Mouse (Mus musculus): ENCODE measurements around the gene Rassf1. TPM values are rescaled to one million over a fixed set of nuclear protein-coding genes. Genes with fewer than 3 reads are reported as not detected.

Gene Rassf1
- polyA plus RNA-seq (2014; fragmentation: Nextera tagmentation; extraction: Ambion mirVana): 51.3 and 54.1 TPM in 2 replicates

DNA sequence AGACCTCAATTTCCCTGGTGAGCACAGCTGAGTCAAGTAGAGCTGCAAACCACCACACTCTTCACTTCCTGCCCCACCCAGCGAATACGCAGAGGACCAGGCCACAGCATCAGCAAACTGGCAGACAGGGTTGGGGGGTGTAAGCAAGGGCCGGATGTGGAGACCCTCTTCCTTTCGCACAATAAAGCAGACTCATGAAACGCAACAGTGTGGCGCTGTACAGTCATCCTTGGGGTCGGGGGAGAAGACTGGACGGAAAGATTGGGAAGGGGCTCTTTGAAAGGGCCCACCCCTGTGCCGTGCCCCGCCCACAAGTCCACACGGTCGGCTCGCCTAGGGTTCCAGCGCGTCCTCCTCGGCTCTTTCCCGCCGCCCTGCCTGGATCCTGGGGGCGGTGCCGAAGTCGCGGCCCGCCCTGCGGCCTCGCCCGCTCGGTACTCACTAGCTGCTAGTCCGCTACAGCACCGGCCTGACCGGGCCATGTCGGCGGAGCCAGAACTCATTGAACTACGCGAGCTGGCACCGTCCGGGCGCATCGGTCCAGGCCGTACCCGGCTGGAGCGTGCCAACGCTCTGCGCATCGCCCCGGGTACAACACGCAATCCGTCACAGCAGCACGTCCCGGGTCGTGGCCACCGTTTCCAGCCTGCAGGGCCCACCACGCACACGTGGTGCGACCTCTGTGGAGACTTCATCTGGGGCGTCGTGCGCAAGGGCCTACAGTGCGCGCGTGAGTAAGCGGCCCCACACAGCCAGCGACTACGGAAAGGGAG is at the start of gene Rassf1:
TSS of gene Rassf1 (plus strand) at position 439 of the 773 bp plus-strand sequence.
- under 1% methylated on average over 63 of the region's 63 CpGs for WGBS

DNA sequence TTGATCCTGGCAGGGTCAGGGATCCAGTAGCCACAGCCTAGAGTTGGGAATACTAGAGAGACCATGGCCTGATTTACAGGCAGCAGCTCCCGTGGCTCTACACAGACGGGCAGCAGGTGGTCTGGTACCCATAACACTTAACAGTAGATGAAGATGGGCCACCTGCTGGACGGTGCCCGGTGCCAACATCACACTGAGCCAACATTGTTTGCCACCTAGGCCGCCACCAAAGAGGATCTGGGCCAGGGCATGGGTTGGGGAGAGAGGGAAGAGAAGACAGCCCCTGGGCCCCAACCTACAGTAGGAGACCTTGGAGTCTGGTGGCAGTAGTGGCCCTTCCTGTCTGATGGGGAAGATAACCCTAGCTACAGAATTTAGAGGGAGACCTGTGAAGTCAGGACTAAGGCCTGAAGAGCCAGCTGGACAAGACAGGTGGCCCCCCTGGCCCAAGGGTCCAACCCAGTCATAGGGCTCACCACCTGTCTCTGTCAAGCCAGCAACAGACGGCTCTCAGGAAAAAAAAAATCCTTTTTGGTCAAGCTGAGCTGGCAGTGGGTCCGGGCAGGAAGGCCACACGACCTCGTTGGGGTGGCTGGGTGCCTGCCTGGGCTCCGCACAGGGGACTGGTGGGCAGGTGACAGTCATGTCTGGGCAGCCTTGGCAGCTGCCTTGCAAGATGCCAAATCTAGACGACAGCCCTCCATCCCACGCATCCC is 49.1 kb upstream of the Rassf1 start:
- Histone ChIP-seq H3K4me1 (ENCODE audit: insufficient read depth) (0 out of 2 replicates have a peak, but pooled peaks cover 3% of the 10 kb centered on the region), H3K27me3 (ENCODE audit: insufficient read depth, low read length) (no peaks in the 10 kb centered on the region; the same call in 1 of the 2 replicates), H3K27ac (ENCODE audit: low read depth) (no peak overlapping the region), H3K9me3 (ENCODE audit: low read depth, low read length) (no peaks in the 10 kb centered on the region), H3K4me2 (no peak overlapping the region), H3K36me3 (ENCODE audit: insufficient read depth) (no peaks in the 10 kb centered on the region), H3K4me3 (ENCODE audit: low read depth, low read length) (no peak overlapping the region), H3K9ac (no peak overlapping the region)
- TF ChIP-seq CTCF (IDR thresholded peaks at IDR 0.05; ENCODE audit: low read depth): no peak
- no peak for DNase-seq
- no peak for ATAC-seq (ENCODE audit: insufficient read depth)
- 81% methylated on average over 12 of the region's 12 CpGs for WGBS

More for the DNA sequence above, at the start of gene Rassf1:
- H3K9me3 ChIP-seq (ENCODE audit: low read depth, low read length): no peaks in the 10 kb centered on the region
- H3K9ac ChIP-seq: peak within 1 kb of the TSS; percentile 75
- H3K27ac ChIP-seq (ENCODE audit: low read depth): peak within 1 kb of the TSS; percentile 82
- peak within 1 kb of the TSS; percentile 97 for H3K4me2 ChIP-seq
- H3K36me3 ChIP-seq (ENCODE audit: insufficient read depth): 0 out of 2 replicates have a peak, but pooled peaks cover 2% of the 10 kb centered on the region
- peak within 1 kb of the TSS; percentile 60 for H3K4me3 ChIP-seq (ENCODE audit: low read depth, low read length)
- TF ChIP-seq CTCF (IDR thresholded peaks at IDR 0.05; ENCODE audit: low read depth): no peak
- ATAC-seq (ENCODE audit: insufficient read depth) (peak; percentile 48), DNase-seq (peak; percentile 89)
- H3K27me3 ChIP-seq (ENCODE audit: insufficient read depth, low read length): no peaks in the 10 kb centered on the region
- peaks cover 32% of the 10 kb centered on the region for H3K4me1 ChIP-seq (ENCODE audit: insufficient read depth)

DNA sequence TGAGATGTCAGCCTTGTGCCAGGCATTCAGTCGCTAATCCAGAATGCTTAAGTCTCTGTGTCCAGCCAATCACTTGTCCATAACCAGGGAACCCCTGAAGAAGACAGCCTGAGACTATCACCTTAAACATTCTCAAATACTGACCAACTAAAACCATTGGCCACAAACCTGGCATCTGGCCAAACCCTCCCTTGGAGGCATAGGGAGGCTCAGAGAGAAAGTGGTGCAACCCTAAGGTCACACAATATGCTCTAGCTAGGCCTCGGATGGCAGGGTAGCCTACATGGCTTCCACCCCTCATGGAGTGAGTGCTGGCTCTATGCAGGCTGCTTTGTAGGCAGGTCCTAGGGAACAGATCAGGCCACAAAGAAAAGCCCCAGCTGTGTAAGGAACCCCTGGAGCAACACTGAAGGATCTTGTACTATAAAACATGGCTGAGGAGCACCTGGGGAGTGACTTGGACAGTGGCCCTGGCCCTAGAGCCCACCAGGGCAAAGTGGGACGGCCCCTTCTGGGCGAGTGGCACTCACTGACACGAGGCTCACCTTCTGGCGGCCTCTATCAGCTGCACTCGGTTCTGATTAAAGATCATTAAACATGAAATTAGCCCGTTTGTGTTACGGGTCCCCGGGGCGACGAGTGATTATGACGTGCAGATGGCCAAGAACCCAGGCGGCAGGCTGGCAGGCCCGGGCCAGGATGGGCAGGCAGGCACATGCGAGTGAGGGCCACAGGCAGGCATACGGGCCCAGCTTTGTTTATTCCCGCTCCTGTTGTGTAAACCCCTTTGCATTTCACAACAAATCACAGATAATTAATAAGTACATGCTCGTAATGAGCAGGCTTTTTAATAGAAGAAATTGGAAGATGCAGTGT is 46.5 kb upstream of the Rassf1 start:
- ATAC-seq (ENCODE audit: insufficient read depth) (no peak), DNase-seq (peak; percentile 18)
- Histone ChIP-seq H3K4me3 (ENCODE audit: low read depth, low read length) (no peak overlapping the region), H3K9ac (no peak overlapping the region), H3K4me2 (no peak overlapping the region), H3K9me3 (ENCODE audit: low read depth, low read length) (no peaks in the 10 kb centered on the region), H3K4me1 (ENCODE audit: insufficient read depth) (0 out of 2 replicates have a peak, but pooled peaks cover 3% of the 10 kb centered on the region), H3K36me3 (ENCODE audit: insufficient read depth) (no peaks in the 10 kb centered on the region), H3K27me3 (ENCODE audit: insufficient read depth, low read length) (no peaks in the 10 kb centered on the region; the same call in 1 of the 2 replicates), H3K27ac (ENCODE audit: low read depth) (no peak overlapping the region)
- no peak for TF ChIP-seq CTCF (IDR thresholded peaks at IDR 0.05; ENCODE audit: low read depth)
- WGBS: 62% methylated on average over 19 of the region's 19 CpGs

- Histone ChIP-seq H3K36me3 (ENCODE audit: insufficient read depth) (no peaks in the 10 kb centered on the region), H3K27ac (ENCODE audit: low read depth) (no peak overlapping the region), H3K4me3 (ENCODE audit: low read depth, low read length) (no peak overlapping the region), H3K4me1 (ENCODE audit: insufficient read depth) (0 out of 2 replicates have a peak, but pooled peaks cover 3% of the 10 kb centered on the region), H3K9me3 (ENCODE audit: low read depth, low read length) (no peaks in the 10 kb centered on the region), H3K4me2 (no peak overlapping the region), H3K9ac (no peak overlapping the region), H3K27me3 (ENCODE audit: insufficient read depth, low read length) (no peaks in the 10 kb centered on the region; the same call in 1 of the 2 replicates)
- no peak for TF ChIP-seq CTCF (IDR thresholded peaks at IDR 0.05; ENCODE audit: low read depth)
- 59% methylated on average over 10 of the region's 10 CpGs for WGBS
- DNase-seq (no peak), ATAC-seq (ENCODE audit: insufficient read depth) (no peak)
Measured at GRCm38 (mm10) chr9:107508266-107508665, 43.1 kb upstream of the Rassf1 start.

- no peak overlapping the region for H3K9ac ChIP-seq
- H3K27me3 ChIP-seq (ENCODE audit: insufficient read depth, low read length): no peaks in the 10 kb centered on the region
- 75% methylated on average over 14 of the region's 14 CpGs for WGBS
- 0 out of 2 replicates have a peak, but pooled peaks have one; percentile 3 for TF ChIP-seq CTCF (IDR thresholded peaks at IDR 0.05; ENCODE audit: low read depth)
- no peaks in the 10 kb centered on the region for H3K36me3 ChIP-seq (ENCODE audit: insufficient read depth)
- no peaks in the 10 kb centered on the region for H3K9me3 ChIP-seq (ENCODE audit: low read depth, low read length)
- H3K4me3 ChIP-seq (ENCODE audit: low read depth, low read length): no peak overlapping the region
- H3K27ac ChIP-seq (ENCODE audit: low read depth): no peak overlapping the region
- no peaks in the 10 kb centered on the region for H3K4me1 ChIP-seq (ENCODE audit: insufficient read depth)
- DNase-seq: no peak
- H3K4me2 ChIP-seq: no peak overlapping the region
- no peak for ATAC-seq (ENCODE audit: insufficient read depth)
Measured at GRCm38 (mm10) chr9:107510384-107511100, 40.8 kb upstream of the Rassf1 start.

GRCm38 (mm10) chr9:107511436-107511835 is 39.9 kb upstream of the Rassf1 start:
- DNase-seq (no peak), ATAC-seq (ENCODE audit: insufficient read depth) (no peak)
- WGBS: 40% methylated on average over 8 of the region's 8 CpGs
- no peak overlapping the region for H3K4me2 ChIP-seq
- no peaks in the 10 kb centered on the region for H3K27me3 ChIP-seq (ENCODE audit: insufficient read depth, low read length)
- no peak overlapping the region for H3K27ac ChIP-seq (ENCODE audit: low read depth)
- H3K36me3 ChIP-seq (ENCODE audit: insufficient read depth): no peaks in the 10 kb centered on the region
- TF ChIP-seq CTCF (IDR thresholded peaks at IDR 0.05; ENCODE audit: low read depth): no peak
- no peak overlapping the region for H3K9ac ChIP-seq
- no peaks in the 10 kb centered on the region for H3K4me1 ChIP-seq (ENCODE audit: insufficient read depth)
- no peaks in the 10 kb centered on the region for H3K9me3 ChIP-seq (ENCODE audit: low read depth, low read length)
- no peak overlapping the region for H3K4me3 ChIP-seq (ENCODE audit: low read depth, low read length)
